Mouse (Mus musculus) right cerebral cortex, postnatal 14 days (tissue): ENCODE results near the gene Dnmt1.
"Not testable (repeated sequence)": the region's sequence is repeated elsewhere in the genome, so short reads cannot be mapped to it uniquely, and the experiment has no call there.

Experiments used
- DNase-seq: peaks from one replicate; pipeline ENCODE4 v3.0.0; 2022

The Dnmt1 gene

GRCm38 (mm10) chr9:20959430-20959938, at the start of gene Dnmt1:
Dnmt1 (minus strand) TSS chr9:20959888.
- DNase-seq: no peak

DNA sequence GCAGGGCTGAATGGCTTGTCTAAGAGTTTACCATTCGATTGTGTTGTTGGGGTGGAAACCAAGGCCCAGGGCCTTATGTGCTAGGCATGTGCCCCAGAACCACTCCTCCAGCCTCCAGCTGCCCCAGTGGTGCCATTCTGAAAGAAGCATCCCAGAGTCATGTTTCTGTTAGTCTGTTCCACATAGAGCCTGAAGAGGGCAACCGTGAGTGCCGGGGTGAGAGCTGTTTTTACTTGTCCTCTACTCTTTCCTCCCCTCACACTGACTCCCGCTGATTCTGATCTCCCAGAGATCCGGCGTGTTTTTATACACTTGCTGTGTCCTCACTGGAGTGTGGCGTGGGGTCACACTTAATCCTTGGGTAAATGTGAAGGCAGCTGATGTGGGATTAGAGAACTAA, 48.3 kb upstream of the Dnmt1 start:
- no peak for DNase-seq

- DNase-seq: no peak
Measured at GRCm38 (mm10) chr9:21007313-21007952, 47.7 kb upstream of the Dnmt1 start.

GRCm38 (mm10) chr9:21002627-21003551, 43.2 kb upstream of the Dnmt1 start, which contains the start of gene Mrpl4:
Mrpl4 (plus strand) TSS chr9:21002738.
- peak; percentile 93 for DNase-seq

DNA sequence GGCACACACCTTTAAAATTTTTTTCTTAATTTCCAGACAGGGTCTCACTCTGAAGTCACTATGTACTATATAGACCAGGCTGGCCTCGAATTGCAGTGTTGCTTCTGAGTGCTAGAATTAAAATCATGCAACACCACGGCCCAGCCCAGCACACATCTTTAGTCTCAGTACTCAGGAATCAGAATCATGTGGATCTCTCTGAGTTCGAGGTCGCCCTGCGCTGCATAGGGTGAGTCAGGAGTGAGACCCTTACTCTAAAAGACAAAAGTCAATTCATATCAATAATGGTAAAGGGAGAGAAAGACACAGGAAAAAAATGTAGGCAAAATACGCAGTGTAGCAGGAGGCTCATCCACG, 42.6 kb upstream of the Dnmt1 start:
- no peak for DNase-seq

- no peak for DNase-seq
Measured at GRCm38 (mm10) chr9:21001651-21002200, 42.0 kb upstream of the Dnmt1 start.

GRCm38 (mm10) chr9:21000811-21001210, 41.1 kb upstream of the Dnmt1 start:
- DNase-seq: no peak

DNA sequence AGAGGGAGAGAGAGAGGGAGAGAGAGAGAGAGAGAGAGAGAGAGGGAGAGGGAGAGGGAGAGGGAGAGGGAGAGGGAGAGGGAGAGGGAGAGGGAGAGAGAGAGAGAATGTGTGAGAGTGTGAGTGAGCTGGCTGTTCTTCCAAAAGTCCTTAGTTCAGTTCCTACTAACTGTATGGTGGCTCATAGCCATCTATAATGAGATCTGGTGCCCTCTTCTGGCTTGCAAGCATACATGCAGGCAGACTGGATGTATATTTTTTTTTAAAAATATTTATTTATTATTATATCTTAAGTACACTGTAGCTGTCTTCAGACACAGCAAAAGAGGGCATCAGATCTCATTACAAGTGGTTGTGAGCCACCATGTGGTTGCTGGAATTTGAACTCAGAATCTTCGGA, 38.6 kb upstream of the Dnmt1 start:
- DNase-seq: not testable (repeated sequence)

DNA sequence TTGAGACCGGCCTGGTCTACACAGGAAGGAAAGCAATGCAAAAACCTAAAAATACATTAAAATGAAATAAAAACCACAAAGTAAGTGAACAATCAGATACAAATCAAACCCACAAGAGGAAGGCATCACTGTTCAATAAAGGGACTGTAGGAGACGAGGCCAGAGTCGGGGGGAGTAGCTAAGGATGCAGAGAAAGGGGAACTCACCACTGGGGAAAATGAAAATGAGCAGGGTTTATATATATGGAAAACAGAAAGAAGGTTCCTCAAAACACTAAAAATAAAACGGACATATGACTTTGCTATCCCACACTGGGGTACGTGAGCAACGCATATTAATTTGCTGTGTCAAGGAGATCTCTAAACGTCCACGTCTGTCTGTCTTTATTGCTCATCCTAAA, 37.4 kb upstream of the Dnmt1 start:
- DNase-seq: no peak

DNA sequence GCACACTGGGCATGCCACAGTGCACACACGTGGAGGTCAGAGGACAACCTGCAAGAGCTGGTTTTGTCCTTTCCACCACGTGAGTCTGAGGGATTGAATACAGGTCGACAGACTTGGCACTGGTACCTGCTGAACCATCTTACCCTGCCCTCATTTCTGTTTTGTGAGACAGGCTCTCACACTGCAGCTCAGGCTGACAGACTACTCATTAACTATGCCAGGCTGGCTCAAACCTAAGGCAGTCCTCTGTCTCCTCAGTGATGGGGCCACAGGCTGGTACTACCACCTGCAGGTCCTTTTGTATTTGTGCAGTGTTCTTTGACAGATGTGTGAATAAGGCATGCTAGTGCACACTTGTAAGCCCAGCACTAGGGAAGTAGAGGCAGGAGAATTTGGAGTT, 35.4 kb upstream of the Dnmt1 start:
- no peak for DNase-seq

GRCm38 (mm10) chr9:20993165-20993898, 33.6 kb upstream of the Dnmt1 start:
- no peak for DNase-seq

- DNase-seq: no peak
Measured at GRCm38 (mm10) chr9:20991587-20991986, 31.9 kb upstream of the Dnmt1 start.

DNA sequence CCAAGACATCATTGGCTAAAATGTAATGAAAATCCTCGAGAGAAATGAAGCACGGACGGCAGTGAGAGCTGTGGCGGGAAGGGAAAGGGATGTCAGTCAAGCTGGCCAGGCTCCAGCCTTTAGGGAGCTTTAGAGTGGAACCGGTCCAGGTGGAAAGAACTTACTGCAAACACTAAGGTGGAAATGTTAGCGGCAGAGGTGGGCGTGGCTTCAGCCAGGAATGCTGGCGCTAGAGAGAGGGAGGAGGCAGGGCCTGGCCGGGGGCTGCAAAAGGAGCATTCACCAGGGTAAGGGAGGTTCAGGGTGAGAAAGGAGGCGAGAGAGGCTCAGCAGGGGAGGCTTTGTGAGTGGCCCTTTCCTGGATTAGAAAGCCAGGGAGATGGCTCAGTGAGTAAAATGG, 31.2 kb upstream of the Dnmt1 start:
- no peak for DNase-seq

- no peak for DNase-seq
Measured at GRCm38 (mm10) chr9:20987953-20988352, 28.3 kb upstream of the Dnmt1 start.

DNA sequence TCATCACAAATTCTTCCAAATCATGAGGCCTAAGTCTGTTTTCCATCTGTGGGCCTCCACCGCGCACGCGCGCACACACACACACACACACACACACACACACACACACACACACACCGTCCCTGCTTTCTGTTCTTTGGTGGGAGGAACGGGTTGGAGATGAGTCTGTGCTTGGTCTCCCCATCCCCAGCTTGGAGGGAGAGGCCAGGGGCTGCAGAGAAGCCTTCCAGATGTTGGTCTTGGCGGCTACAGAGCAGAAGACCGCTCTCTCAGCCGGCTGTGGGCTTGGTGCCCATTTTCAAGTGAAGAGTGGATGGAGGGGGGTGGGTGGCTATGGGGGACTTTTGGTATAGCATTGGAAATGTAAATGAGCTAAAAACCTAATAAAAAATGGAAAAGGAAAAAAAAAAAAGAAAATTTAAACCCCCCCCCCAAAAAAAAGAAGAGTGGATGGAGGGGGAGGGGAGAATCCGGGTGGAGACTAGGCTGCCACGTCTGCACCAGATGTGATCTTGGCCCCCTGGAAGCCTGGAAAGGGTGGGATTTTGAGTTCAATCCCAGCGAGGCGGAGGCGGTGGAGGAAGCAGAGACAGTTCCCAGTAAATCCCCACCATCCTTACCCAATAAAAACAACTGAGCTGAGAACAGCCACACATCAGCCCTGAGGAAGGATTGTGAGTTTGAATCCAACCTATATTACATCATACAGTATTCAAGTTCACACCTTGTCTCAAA, 27.4 kb upstream of the Dnmt1 start:
- DNase-seq: no peak

DNA sequence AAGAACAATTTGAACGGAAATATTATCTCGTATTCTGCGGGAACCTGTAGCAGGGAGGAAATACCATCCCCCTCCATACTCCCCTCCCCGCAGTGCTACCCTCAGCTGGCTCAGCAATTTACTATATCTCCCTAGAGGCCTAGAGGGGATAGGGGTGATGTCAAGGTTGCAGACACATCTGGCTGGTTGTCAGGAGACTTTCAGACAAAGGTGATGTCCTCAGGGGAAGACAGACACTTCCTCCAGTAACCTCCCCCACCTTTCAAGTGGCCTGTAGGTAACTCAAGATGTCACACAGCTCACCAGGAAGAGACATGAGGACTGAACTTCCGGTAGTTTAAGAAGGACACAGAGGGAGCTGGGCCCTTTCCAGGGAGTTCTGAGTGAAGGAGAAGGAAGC, 23.5 kb upstream of the Dnmt1 start:
- no peak for DNase-seq

DNA sequence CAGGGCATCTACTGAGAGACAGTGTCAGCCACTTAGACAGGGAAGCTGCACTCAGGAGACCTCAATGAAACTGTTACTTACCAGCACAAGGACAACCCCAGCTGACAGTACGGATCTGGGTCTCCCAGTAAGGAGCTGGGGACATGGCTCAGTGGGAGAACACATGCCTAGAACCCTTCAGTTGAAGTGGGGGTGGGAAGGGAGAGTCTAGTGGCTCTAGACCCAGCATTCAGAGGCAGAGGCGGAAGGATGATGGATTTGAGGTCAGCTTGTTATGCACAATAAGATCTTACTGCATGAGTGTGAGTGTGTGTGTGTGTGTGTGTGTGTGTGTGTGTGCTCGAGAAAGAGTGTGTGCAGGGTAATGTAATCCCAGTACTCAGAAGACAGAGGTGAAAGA, 22.5 kb upstream of the Dnmt1 start:
- no peak for DNase-seq

- no peak for DNase-seq
Measured at GRCm38 (mm10) chr9:20979769-20980168, 20.1 kb upstream of the Dnmt1 start.

GRCm38 (mm10) chr9:20979181-20979580, 19.5 kb upstream of the Dnmt1 start:
- no peak for DNase-seq

DNA sequence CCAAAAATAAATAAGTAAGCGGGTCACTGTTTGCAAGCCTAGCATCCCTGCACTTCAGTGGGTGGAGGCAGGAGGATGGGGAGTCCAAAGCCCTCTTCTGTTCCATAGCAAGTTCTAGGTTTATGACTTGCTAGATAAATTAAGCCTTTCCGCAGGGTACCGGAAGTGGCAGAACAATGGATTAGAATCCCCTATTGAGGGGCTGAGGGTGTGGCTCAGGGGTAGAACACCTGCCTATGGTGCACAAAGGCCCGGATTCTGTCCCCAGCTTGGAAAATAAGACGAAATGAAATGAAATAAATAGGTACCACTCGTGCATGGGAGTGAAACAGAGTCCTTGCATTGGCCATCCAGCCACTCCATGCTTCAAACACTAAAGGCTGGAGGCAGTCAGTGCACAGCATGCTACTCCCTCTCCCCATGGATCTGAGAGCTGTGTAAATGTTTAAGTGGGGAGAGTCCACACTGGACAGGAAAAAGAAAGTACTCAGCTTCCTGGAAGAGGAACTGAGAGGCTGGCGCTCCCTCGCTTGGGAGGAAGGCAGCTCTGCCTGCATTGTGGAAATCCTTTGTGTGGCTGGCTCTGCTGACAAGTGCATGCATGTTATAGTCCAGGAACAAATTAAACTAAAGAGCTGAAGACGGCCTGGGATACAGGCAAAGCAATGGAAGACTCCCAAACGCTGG, 18.9 kb upstream of the Dnmt1 start:
- DNase-seq: no peak

- DNase-seq: no peak
Measured at GRCm38 (mm10) chr9:20976961-20977689, 17.4 kb upstream of the Dnmt1 start.
